Mouse (Mus musculus) liver, embryonic 14.5 days (tissue): ENCODE data around the gene Adamts8.

Experiments used
- CTCF ChIP-seq: IDR thresholded peaks from 2 replicates; pipeline ENCODE4 v1.5.1; 2016; ENCODE audit warnings: antibody characterized with exemption, low read depth, control low read depth
- EP300 ChIP-seq: IDR thresholded peaks from 2 replicates; pipeline ENCODE4 v1.6.1; 2016; ENCODE audit warnings: antibody characterized with exemption, low read depth

DNA sequence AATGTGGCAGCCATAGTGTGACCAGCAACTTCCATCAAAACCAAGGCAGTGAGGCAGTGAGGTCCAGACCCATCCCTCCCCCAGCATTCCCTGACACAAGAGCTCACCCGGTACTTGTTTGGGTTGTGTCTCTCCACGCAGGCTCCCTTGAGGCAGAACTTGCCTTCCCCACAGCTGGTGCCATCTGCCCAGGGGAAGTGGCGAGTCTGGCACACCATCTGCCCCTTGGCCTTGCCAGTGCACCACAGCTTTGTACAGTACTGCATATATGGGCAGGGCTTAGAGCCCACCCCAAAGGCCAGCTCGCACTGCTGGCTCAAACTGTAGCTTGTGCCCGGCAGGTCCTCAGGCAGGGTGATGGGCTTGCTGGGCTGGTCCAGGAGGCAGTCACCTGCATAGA, 31.9 kb upstream of the Adamts8 start:
- TF ChIP-seq CTCF, result no peak
- TF ChIP-seq EP300, result no peak
